Mouse (Mus musculus) cerebellum, adult 8-10 months (tissue): Measurements from ENCODE around the gene Gm13285.
"Not testable (repeated sequence)": the region's sequence is repeated elsewhere in the genome, so short reads cannot be mapped to it uniquely, and the experiment has no call there.

Source experiments
- DNase-seq: peaks from one replicate; pipeline ENCODE4 v3.0.0; 2022

Gene Gm13285

GRCm38 (mm10) chr4:88799365-88799764, at the start of gene Gm13285:
Gene Gm13285 (plus strand): TSS chr4:88799665.
- DNase-seq = not testable (repeated sequence)

GRCm38 (mm10) chr4:88749926-88750325, 49.5 kb upstream of the Gm13285 start:
- DNase-seq = no peak

- peak; percentile 80 for DNase-seq
Observed at GRCm38 (mm10) chr4:88754818-88755340, 44.6 kb upstream of the Gm13285 start, which contains the start of gene Gm13271. Gene Gm13271 (plus strand): TSS chr4:88754868.

- not testable (repeated sequence) for DNase-seq
Observed at GRCm38 (mm10) chr4:88756581-88757513, 42.6 kb upstream of the Gm13285 start.

- DNase-seq = peak; percentile 97
Observed at GRCm38 (mm10) chr4:88757628-88758031, 41.8 kb upstream of the Gm13285 start.

- peak; percentile 30 for DNase-seq
Observed at GRCm38 (mm10) chr4:88758751-88759150, 40.7 kb upstream of the Gm13285 start.

- DNase-seq = peak; percentile 64
Observed at GRCm38 (mm10) chr4:88759610-88760268, 39.7 kb upstream of the Gm13285 start, which contains the start of gene Gm13283. Gene Gm13283 (plus strand): TSS chr4:88760119.

- DNase-seq = peak; percentile 66
Observed at GRCm38 (mm10) chr4:88760431-88760830, 39.0 kb upstream of the Gm13285 start.

GRCm38 (mm10) chr4:88761776-88762175, 37.7 kb upstream of the Gm13285 start:
- DNase-seq = peak; percentile 83

GRCm38 (mm10) chr4:88762341-88762740, 37.1 kb upstream of the Gm13285 start:
- DNase-seq = peak; percentile 33

- DNase-seq = peak; percentile 37
Observed at GRCm38 (mm10) chr4:88763384-88764018, 36.0 kb upstream of the Gm13285 start.

- not testable (repeated sequence) for DNase-seq
Observed at GRCm38 (mm10) chr4:88773534-88773933, 25.9 kb upstream of the Gm13285 start, which contains the start of gene Gm13290. Gene Gm13290 (plus strand): TSS chr4:88773834.

- not testable (repeated sequence) for DNase-seq
Observed at GRCm38 (mm10) chr4:88776622-88777021, 22.8 kb upstream of the Gm13285 start, which contains the start of gene Gm13289. Gene Gm13289 (plus strand): TSS chr4:88776922.

GRCm38 (mm10) chr4:88779550-88779949, 19.9 kb upstream of the Gm13285 start, which contains the start of gene Gm13272:
Gene Gm13272 (plus strand): TSS chr4:88779850.
- DNase-seq = not testable (repeated sequence)

- not testable (repeated sequence) for DNase-seq
Observed at GRCm38 (mm10) chr4:88780320-88780719, 19.1 kb upstream of the Gm13285 start.

GRCm38 (mm10) chr4:88781831-88782230, 17.6 kb upstream of the Gm13285 start, which contains the start of gene Ifnz:
Gene Ifnz (plus strand): TSS chr4:88782131.
- not testable (repeated sequence) for DNase-seq

- DNase-seq = not testable (repeated sequence)
Observed at GRCm38 (mm10) chr4:88782335-88782734, 17.1 kb upstream of the Gm13285 start.

- not testable (repeated sequence) for DNase-seq
Observed at GRCm38 (mm10) chr4:88785409-88785808, 14.1 kb upstream of the Gm13285 start, which contains the start of gene Gm13276. Gene Gm13276 (plus strand): TSS chr4:88785709.

- peak; percentile 63 for DNase-seq
Observed at GRCm38 (mm10) chr4:88788402-88788801, 11.1 kb upstream of the Gm13285 start, which contains the start of gene Gm13277. Gene Gm13277 (plus strand): TSS chr4:88788632.

GRCm38 (mm10) chr4:88791250-88791649, 8.2 kb upstream of the Gm13285 start, which contains the start of gene Gm13278:
Gene Gm13278 (plus strand): TSS chr4:88791550.
- DNase-seq = not testable (repeated sequence)

GRCm38 (mm10) chr4:88793936-88794675, 5.4 kb upstream of the Gm13285 start, which contains the start of gene Gm13275:
Gene Gm13275 (plus strand): TSS chr4:88794487.
- DNase-seq = peak; percentile 85
